Mouse (Mus musculus): ENCODE data around the gene Cul9.

DNA sequence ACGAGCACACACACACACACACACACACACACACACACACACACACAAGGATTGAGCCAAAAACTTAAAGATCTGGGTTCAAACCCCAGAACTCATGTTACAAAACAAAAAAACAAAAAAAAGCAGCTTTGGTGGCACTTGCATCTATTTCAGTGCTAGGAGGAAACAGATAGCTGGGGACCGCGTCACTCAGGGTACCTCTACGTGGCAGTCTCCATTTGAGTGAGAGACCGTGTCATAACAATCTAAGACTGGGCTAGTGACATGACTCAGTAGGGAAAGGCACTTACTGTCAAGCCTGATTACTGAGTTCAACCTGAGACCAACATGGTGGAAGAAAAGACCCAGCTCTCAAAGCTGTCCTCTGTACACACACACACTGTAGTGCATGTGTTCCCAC, 12.0 kb upstream of the Cul9 start:
- TF ChIP-seq CTCF (IDR thresholded peaks at IDR 0.05; ENCODE audit: low read depth) = no peak
- no peak for TF ChIP-seq EP300 (IDR thresholded peaks at IDR 0.05; ENCODE audit: low read depth)
